Mouse (Mus musculus) neutrophil, adult 59 days (primary cell): ENCODE results near the gene Olfr124. TPM values are rescaled to one million over a fixed set of nuclear protein-coding genes. Genes with fewer than 3 reads are reported as not detected.

ENCODE experiments used
- total RNA-seq, 2 experiments: library from RNA; stranded (reverse); gene quantifications; 1 replicate in 1 of 2; 2 replicates in 1 of 2; pipeline ENCODE4 v1.2.4; 2023

The Olfr124 gene
- total RNA-seq = not detected

DNA sequence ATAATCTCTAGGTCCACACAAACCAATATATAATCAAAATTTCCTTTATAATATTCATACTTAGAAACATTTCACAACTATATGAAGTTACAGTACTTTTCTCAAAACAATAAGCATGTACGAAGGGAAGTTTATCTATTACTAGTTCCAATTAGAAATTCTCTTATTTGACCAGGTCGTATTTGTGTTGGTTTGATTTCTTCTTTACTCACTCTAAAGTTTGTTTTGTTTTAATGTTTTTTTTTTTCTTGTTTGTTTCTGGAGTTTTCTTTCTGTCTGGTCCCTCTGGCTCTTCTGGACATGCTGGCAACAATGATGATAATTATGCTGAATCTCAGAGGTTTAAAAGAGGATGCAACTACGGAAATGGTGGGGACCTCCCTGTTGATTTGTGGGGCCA is at the start of gene Olfr124:
Gene Olfr124, plus strand, starts transcription at position 301 of the 400 bp plus-strand sequence.

GRCm38 (mm10) chr17:37768307-37768706 is 31.4 kb upstream of the Olfr124 start, which contains the start of gene Olfr122:
Olfr122 (plus strand) TSS chr17:37768607.

GRCm38 (mm10) chr17:37793229-37793628 is 6.5 kb upstream of the Olfr124 start, which contains the start of gene Olfr123:
Olfr123 (plus strand) TSS chr17:37793529.

DNA sequence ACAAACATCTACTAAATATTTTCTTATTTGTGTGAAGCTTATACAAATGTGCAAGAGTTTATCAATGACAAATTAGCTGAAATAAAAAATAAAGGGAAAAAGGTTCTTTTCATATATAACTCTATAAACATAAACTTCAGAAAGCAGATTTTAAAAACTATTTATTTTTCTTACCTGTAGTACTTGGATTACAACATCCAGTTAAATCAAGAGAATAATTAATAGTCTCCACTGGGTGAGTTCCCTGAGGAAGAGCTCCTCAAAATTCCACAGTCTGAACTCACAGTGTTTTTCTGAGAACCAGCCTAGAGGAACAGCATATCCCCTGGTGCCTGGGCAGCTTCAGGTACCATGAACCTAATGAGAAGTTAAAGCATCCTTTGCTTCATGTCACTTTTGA is 33.0 kb downstream of the Olfr124 start, which contains the start of gene Olfr125:
Gene Olfr125, plus strand, starts transcription at position 301 of the 400 bp plus-strand sequence.

GRCm38 (mm10) chr17:37847183-37847582 is 47.5 kb downstream of the Olfr124 start, which contains the start of gene Olfr126:
Olfr126 (plus strand) TSS chr17:37847483.

Other genes starting within 250 kb of the Olfr124 start
- not detected for gene Olfr112, start 230.4 kb upstream of the Olfr124 start, total RNA-seq
- gene Olfr113, start 222.2 kb upstream of the Olfr124 start, total RNA-seq = not detected
- gene Olfr114, start 207.1 kb upstream of the Olfr124 start, total RNA-seq = not detected
- not detected for gene Olfr115, start 172.8 kb upstream of the Olfr124 start, total RNA-seq
- not detected for gene Olfr116, start 172.7 kb upstream of the Olfr124 start, total RNA-seq
- not detected for gene Olfr117, start 136.1 kb upstream of the Olfr124 start, total RNA-seq
- not detected for gene Olfr118, start 132.9 kb upstream of the Olfr124 start, total RNA-seq
- gene Olfr119, start 103.3 kb upstream of the Olfr124 start, total RNA-seq = not detected
- gene Olfr120, start 78.1 kb upstream of the Olfr124 start, total RNA-seq = not detected
- gene Olfr121, start 51.0 kb upstream of the Olfr124 start, total RNA-seq = not detected
- gene Olfr122, start 31.3 kb upstream of the Olfr124 start, total RNA-seq = not detected
- gene Olfr123, start 6.4 kb upstream of the Olfr124 start, total RNA-seq = not detected
- gene Olfr125, start 33.1 kb downstream of the Olfr124 start, total RNA-seq = not detected
- not detected for gene Olfr126, start 47.6 kb downstream of the Olfr124 start, total RNA-seq
- not detected for gene Olfr127, start 100.5 kb downstream of the Olfr124 start, total RNA-seq
- gene Olfr128, start 120.7 kb downstream of the Olfr124 start, total RNA-seq = not detected
- gene Olfr761, start 153.2 kb downstream of the Olfr124 start, total RNA-seq = not detected